Mouse (Mus musculus): ENCODE results near the gene Mafg. TPM values are rescaled to one million over a fixed set of nuclear protein-coding genes. Genes with fewer than 3 reads are reported as not detected.

Gene Mafg
- total and polyA plus RNA-seq, 3 experiments = 17.0 to 63.7 (median 29.3) TPM

GRCm38 (mm10) chr11:120643601-120643987 is 10.2 kb upstream of the Mafg start, which contains the start of gene Pycr1 (continued):
- TF ChIP-seq IRF4 (IDR thresholded peaks at IDR 0.05; ENCODE audit: low read depth, low read length) (peak; percentile 50), CHD1 (IDR thresholded peaks at IDR 0.05; ENCODE audit: low read depth, low read length) (no peak), KAT2A (IDR thresholded peaks at IDR 0.05; ENCODE audit: insufficient replicate concordance, low read length) (0 out of 2 replicates have a peak, but pooled peaks have one; percentile 45), NRF1 (IDR thresholded peaks at IDR 0.05; ENCODE audit: low read depth, low read length) (0 out of 2 replicates have a peak, but pooled peaks have one; percentile 33), HCFC1 (IDR thresholded peaks at IDR 0.05; ENCODE audit: low read depth, low read length) (peak; percentile 35), TBP (conservative IDR thresholded peaks at IDR 0.05; ENCODE audit: low read depth, low read length) (peak; percentile 83), JUND (conservative IDR thresholded peaks at IDR 0.05; ENCODE audit: low read depth, low read length) (peak; percentile 64), EP300 (IDR thresholded peaks at IDR 0.05; ENCODE audit: low read length) (no peak), CTCF (conservative IDR thresholded peaks at IDR 0.05 in 1 of 2, IDR thresholded peaks at IDR 0.05 in 1 of 2; ENCODE audit: low read depth in 2 of 2, low read length in 2 of 2) (no peak)

GRCm38 (mm10) chr11:120642939-120643600 is 9.7 kb upstream of the Mafg start:
- Histone ChIP-seq H3K4me2 (ENCODE audit: insufficient read depth, low read depth, poor library complexity, severe bottlenecking) (peak overlapping the region; percentile 59), H3K9ac (ENCODE audit: insufficient read depth, low read depth) (peak overlapping the region; percentile 79), H3K4me1 (ENCODE audit: control insufficient read depth in 1 of 2, insufficient read depth in 2 of 2) (peaks cover 25 to 54% of the 10 kb centered on the region in 2 experiments), H3K79me2 (replicated peaks; ENCODE audit: control insufficient read depth, extremely low read depth, insufficient read depth, poor library complexity, severe bottlenecking) (no peaks in the 10 kb centered on the region), H3K4me3 (replicated peaks in 1 of 3; ENCODE audit: low read depth in 2 of 3, low read length in 2 of 3, poor library complexity in 1 of 3) (peak overlapping the region; percentile 57 to 70 (median 66)), H3K27ac (ENCODE audit: insufficient read depth, low read depth) (peak overlapping the region; percentile 13; the same call in 1 of the 2 replicates), H3K9me3 (replicated peaks; ENCODE audit: low read length) (no peaks in the 10 kb centered on the region), H3K27me3 (replicated peaks) (no peaks in the 10 kb centered on the region), H3K36me3 (replicated peaks in 1 of 2; ENCODE audit: control insufficient read depth in 1 of 2, insufficient read depth in 1 of 2, low read length in 1 of 2) (peaks cover 15 to 33% of the 10 kb centered on the region in 2 experiments)
- dilution Hi-C loops (cut with MboI; ENCODE audit: extremely low pct_ligation_motif_present, extremely low pct_unique_long_range_greater_than_20kb, low sequenced_read_pairs) (no loop called here), in situ Hi-C loops (cut with MboI; ENCODE audit: low pct_ligation_motif_present, low pct_unique_long_range_greater_than_20kb, low sequenced_read_pairs) (no loop called here)
- TF ChIP-seq TCF12 (IDR thresholded peaks at IDR 0.05; ENCODE audit: low read depth, low read length) (no peak), CTCF (conservative IDR thresholded peaks at IDR 0.05 in 1 of 2, IDR thresholded peaks at IDR 0.05 in 1 of 2; ENCODE audit: low read depth in 2 of 2, low read length in 2 of 2) (peak in 1 of 2 experiments; percentile 27; a peak in 1 of 4 replicates), CHD2 (IDR thresholded peaks at IDR 0.05; ENCODE audit: low read length) (peak; percentile 18; the same call in 1 of the 2 replicates)
- DNase-seq (ENCODE audit: extremely low read depth) = no peak

- H3K27me3 ChIP-seq (replicated peaks) = no peaks in the 10 kb centered on the region
- H3K9me3 ChIP-seq (replicated peaks; ENCODE audit: low read length) = no peaks in the 10 kb centered on the region
- H3K79me2 ChIP-seq (replicated peaks; ENCODE audit: control insufficient read depth, extremely low read depth, insufficient read depth, poor library complexity, severe bottlenecking) = no peaks in the 10 kb centered on the region
- dilution Hi-C loops (cut with MboI; ENCODE audit: extremely low pct_ligation_motif_present, extremely low pct_unique_long_range_greater_than_20kb, low sequenced_read_pairs) (no loop called here), in situ Hi-C loops (cut with MboI; ENCODE audit: low pct_ligation_motif_present, low pct_unique_long_range_greater_than_20kb, low sequenced_read_pairs) (no loop called here)
- H3K4me2 ChIP-seq (ENCODE audit: insufficient read depth, low read depth, poor library complexity, severe bottlenecking) = no peak overlapping the region
- TF ChIP-seq CTCF (conservative IDR thresholded peaks at IDR 0.05 in 1 of 2, IDR thresholded peaks at IDR 0.05 in 1 of 2; ENCODE audit: low read depth in 2 of 2, low read length in 2 of 2) (no peak), JUND (conservative IDR thresholded peaks at IDR 0.05; ENCODE audit: low read depth, low read length) (no peak), MXI1 (IDR thresholded peaks at IDR 0.05; ENCODE audit: low read depth, low read length) (no peak), USF2 (conservative IDR thresholded peaks at IDR 0.05; ENCODE audit: low read depth, low read length) (no peak), TCF12 (IDR thresholded peaks at IDR 0.05; ENCODE audit: low read depth, low read length) (no peak), EP300 (IDR thresholded peaks at IDR 0.05; ENCODE audit: low read length) (no peak), POLR2A (IDR thresholded peaks at IDR 0.05; ENCODE audit: low read depth, low read length) (no peak), JUN (IDR thresholded peaks at IDR 0.05; ENCODE audit: insufficient read depth, low read depth, low read length) (no peak)
- H3K27ac ChIP-seq (ENCODE audit: insufficient read depth, low read depth) = no peak overlapping the region
- H3K4me1 ChIP-seq (ENCODE audit: control insufficient read depth in 1 of 2, insufficient read depth in 2 of 2) = peaks cover 14 to 42% of the 10 kb centered on the region in 2 experiments
- 0 out of 2 replicates have a peak overlapping the region, but pooled peaks have one; percentile 79 for H3K9ac ChIP-seq (ENCODE audit: insufficient read depth, low read depth)
- no peak for DNase-seq (ENCODE audit: extremely low read depth)
- peaks cover 15 to 41% of the 10 kb centered on the region in 2 experiments for H3K36me3 ChIP-seq (replicated peaks in 1 of 2; ENCODE audit: control insufficient read depth in 1 of 2, insufficient read depth in 1 of 2, low read length in 1 of 2)
- H3K4me3 ChIP-seq (replicated peaks in 1 of 3; ENCODE audit: low read depth in 2 of 3, low read length in 2 of 3, poor library complexity in 1 of 3) = peak overlapping the region in 1 of 3 experiments; percentile 66
These were observed 8.5 kb upstream of the Mafg start for GRCm38 (mm10) chr11:120641869-120642268.

Data from CH12.LX (cell line).